Mouse (Mus musculus) CH12.LX (cell line): Measurements from ENCODE around the gene Arl2bp. TPM values are rescaled to one million over a fixed set of nuclear protein-coding genes. Genes with fewer than 3 reads are reported as not detected.

Experiments used
- DNase-seq: peaks from one replicate; pipeline ENCODE4 v3.0.0-alpha.2; 2013; ENCODE audit errors: extremely low read depth
- H3K27ac ChIP-seq: 2 replicates; pipeline ENCODE4 v1.5.1; 2012; ENCODE audit warnings: low read depth, mild to moderate bottlenecking, control low read depth, moderate library complexity; ENCODE audit not compliant: insufficient read depth
- H3K27me3 ChIP-seq: replicated peaks from 2 replicates; pipeline ENCODE3; 2012; ENCODE audit warnings: inconsistent platforms
- H3K36me3 ChIP-seq, 2 experiments: replicated peaks in 1 of 2; 2 replicates each; pipeline versions ENCODE3 to v1.6.1; 2012; ENCODE audit warnings: inconsistent platforms in 1 of 2, low read length in 1 of 2, mild to moderate bottlenecking in 1 of 2, mixed read lengths in 1 of 2, moderate library complexity in 1 of 2; ENCODE audit not compliant: control insufficient read depth in 1 of 2, insufficient read depth in 1 of 2
- H3K4me1 ChIP-seq, 2 experiments: 2 replicates each; pipeline ENCODE4 v1.6.1; 2012; ENCODE audit warnings: inconsistent platforms in 1 of 2, moderate library complexity in 1 of 2; ENCODE audit not compliant: insufficient read depth in 2 of 2, control insufficient read depth in 1 of 2
- H3K4me2 ChIP-seq: 2 replicates; pipeline ENCODE4 v1.6.1; 2012; ENCODE audit warnings: low read depth, mild to moderate bottlenecking, control low read depth; ENCODE audit not compliant: poor library complexity, insufficient read depth, severe bottlenecking
- H3K4me3 ChIP-seq, 3 experiments: fragments of 150-350 bp in 1 of 3; sonication (generic) in 1 of 3; replicated peaks in 1 of 3; 2 replicates each; pipeline versions ENCODE3 to v1.5.1; 2011 to 2012; ENCODE audit warnings: low read depth in 2 of 3, low read length in 2 of 3, mild to moderate bottlenecking in 2 of 3, moderate library complexity in 2 of 3, control low read depth in 1 of 3, improper control_type of control experiment in 1 of 3, inconsistent platforms in 1 of 3, mixed read lengths in 1 of 3; ENCODE audit not compliant: poor library complexity in 1 of 3
- H3K79me2 ChIP-seq: replicated peaks from 2 replicates; pipeline ENCODE4 v1.6.1; 2012; ENCODE audit warnings: mild to moderate bottlenecking, moderate library complexity; ENCODE audit not compliant: control insufficient read depth, poor library complexity, insufficient read depth, severe bottlenecking; ENCODE audit errors: extremely low read depth
- H3K9ac ChIP-seq: 2 replicates; pipeline ENCODE4 v1.6.1; 2012; ENCODE audit warnings: low read depth, mild to moderate bottlenecking, control low read depth, moderate library complexity; ENCODE audit not compliant: insufficient read depth
- H3K9me3 ChIP-seq: replicated peaks from 2 replicates; pipeline ENCODE3; 2012; ENCODE audit warnings: low read length, inconsistent platforms, mixed read lengths
- BHLHE40 ChIP-seq: IDR thresholded peaks from 2 replicates; pipeline ENCODE4 v1.6.1; 2011; ENCODE audit warnings: mild to moderate bottlenecking, low read depth, low read length, improper control_type of control experiment
- CHD2 ChIP-seq: IDR thresholded peaks from 2 replicates; pipeline ENCODE4 v1.6.1; 2011; ENCODE audit warnings: low read length, improper control_type of control experiment
- E2F4 ChIP-seq: IDR thresholded peaks from 2 replicates; pipeline ENCODE4 v1.6.1; 2011; ENCODE audit warnings: low read depth, low read length, improper control_type of control experiment; ENCODE audit not compliant: insufficient replicate concordance
- ELF1 ChIP-seq: IDR thresholded peaks from 2 replicates; pipeline ENCODE4 v1.6.1; 2014; ENCODE audit warnings: low read depth, mild to moderate bottlenecking, inconsistent platforms, low read length, improper control_type of control experiment
- EP300 ChIP-seq: IDR thresholded peaks from 2 replicates; pipeline ENCODE4 v1.6.1; 2011; ENCODE audit warnings: low read length, improper control_type of control experiment
- HCFC1 ChIP-seq: IDR thresholded peaks from 2 replicates; pipeline ENCODE4 v1.6.1; 2012; ENCODE audit warnings: low read depth, mild to moderate bottlenecking, inconsistent platforms, low read length, improper control_type of control experiment
- KAT2A ChIP-seq: IDR thresholded peaks from 2 replicates; pipeline ENCODE4 v1.6.1; 2012; ENCODE audit warnings: low read length, improper control_type of control experiment, inconsistent platforms; ENCODE audit not compliant: insufficient replicate concordance
- MAX ChIP-seq: IDR thresholded peaks from 2 replicates; pipeline ENCODE4 v1.6.1; 2011; ENCODE audit warnings: low read length, improper control_type of control experiment
- MAZ ChIP-seq: IDR thresholded peaks from 2 replicates; pipeline ENCODE4 v1.6.1; 2012; ENCODE audit warnings: low read depth, mild to moderate bottlenecking, inconsistent platforms, low read length, improper control_type of control experiment, moderate library complexity
- MEF2A ChIP-seq: IDR thresholded peaks from 2 replicates; pipeline ENCODE4 v1.6.1; 2014; ENCODE audit warnings: low read depth, mild to moderate bottlenecking, inconsistent platforms, low read length, improper control_type of control experiment, borderline replicate concordance
- MXI1 ChIP-seq: IDR thresholded peaks from 2 replicates; pipeline ENCODE4 v1.6.1; 2011; ENCODE audit warnings: mild to moderate bottlenecking, low read depth, low read length, improper control_type of control experiment
- MYC ChIP-seq: IDR thresholded peaks from 2 replicates; pipeline ENCODE4 v1.6.1; 2011; ENCODE audit warnings: low read depth, mild to moderate bottlenecking, improper control_type of control experiment, low read length
- POLR2A ChIP-seq: IDR thresholded peaks from 2 replicates; pipeline ENCODE4 v1.6.1; 2011; ENCODE audit warnings: low read depth, mild to moderate bottlenecking, improper control_type of control experiment, low read length
- POLR2AphosphoS2 ChIP-seq: IDR thresholded peaks from 2 replicates; pipeline ENCODE4 v1.6.1; 2011; ENCODE audit warnings: low read depth, low read length, improper control_type of control experiment
- SIN3A ChIP-seq: IDR thresholded peaks from 2 replicates; pipeline ENCODE4 v1.6.1; 2012; ENCODE audit warnings: low read length, improper control_type of control experiment, inconsistent platforms
- SMC3 ChIP-seq: IDR thresholded peaks from 2 replicates; pipeline ENCODE4 v1.6.1; 2011; ENCODE audit warnings: low read depth, low read length, improper control_type of control experiment
- TBP ChIP-seq: conservative IDR thresholded peaks from 2 replicates; pipeline ENCODE4 v1.6.1; 2011; ENCODE audit warnings: low read depth, low read length, improper control_type of control experiment
- TCF12 ChIP-seq: IDR thresholded peaks from 2 replicates; pipeline ENCODE4 v1.6.1; 2014; ENCODE audit warnings: low read depth, mild to moderate bottlenecking, inconsistent platforms, low read length, improper control_type of control experiment
- UBTF ChIP-seq: IDR thresholded peaks from 2 replicates; pipeline ENCODE4 v1.6.1; 2012; ENCODE audit warnings: low read depth, mild to moderate bottlenecking, inconsistent platforms, low read length, improper control_type of control experiment, moderate library complexity
- USF1 ChIP-seq: IDR thresholded peaks from 2 replicates; pipeline ENCODE4 v1.6.1; 2014; ENCODE audit warnings: low read depth, mild to moderate bottlenecking, inconsistent platforms, low read length, improper control_type of control experiment
- USF2 ChIP-seq: conservative IDR thresholded peaks from 2 replicates; pipeline ENCODE4 v1.6.1; 2011; ENCODE audit warnings: low read depth, low read length, improper control_type of control experiment
- ZKSCAN1 ChIP-seq: IDR thresholded peaks from 2 replicates; pipeline ENCODE4 v1.6.1; 2012; ENCODE audit warnings: low read depth, inconsistent platforms, low read length, improper control_type of control experiment, borderline replicate concordance
- ZMIZ1 ChIP-seq: IDR thresholded peaks from 2 replicates; pipeline ENCODE4 v1.6.1; 2012; ENCODE audit warnings: low read depth, mild to moderate bottlenecking, inconsistent platforms, low read length, improper control_type of control experiment
- ZNF384 ChIP-seq: IDR thresholded peaks from 2 replicates; pipeline ENCODE4 v1.6.1; 2012; ENCODE audit warnings: low read depth, low read length, improper control_type of control experiment, inconsistent platforms
- dilution Hi-C: fragments of 300-500 bp; cut with MboI; formaldehyde crosslinking; loops from 2 replicates; pipeline ENCODE4 v1.14.3; 2020; ENCODE audit warnings: low sequenced_read_pairs; ENCODE audit not compliant: extremely low pct_unique_long_range_greater_than_20kb, extremely low pct_ligation_motif_present
- in situ Hi-C: fragments of 300-500 bp; cut with MboI; formaldehyde crosslinking; loops from 3 replicates; pipeline ENCODE4 v1.14.3; 2019; ENCODE audit warnings: low sequenced_read_pairs, low pct_ligation_motif_present, low pct_unique_long_range_greater_than_20kb, mixed read lengths
- polyA plus RNA-seq: library from polyadenylated mRNA; unstranded; fragments of >175 nt; gene quantifications from 2 replicates; pipeline ENCODE4 v1.2.1, GENCODE M21; 2012; ENCODE audit warnings: low read depth; ENCODE audit not compliant: insufficient read length
- total RNA-seq, 2 experiments: library from RNA; depleted of rRNA; stranded (reverse); fragments of 300-350 nt in 1 of 2; fragments of >200 nt in 1 of 2; gene quantifications; 2 replicates each; pipeline ENCODE4 v1.2.3; 2012 to 2014

Arl2bp gene
- total and polyA plus RNA-seq, 3 experiments, result 24.8 to 107 (median 85.1) TPM

- Histone ChIP-seq H3K9me3 (no peaks in the 10 kb centered on the region), H3K27me3 (peaks cover 27% of the 10 kb centered on the region), H3K27ac (no peak overlapping the region), H3K4me3 (peak overlapping the region in 2 of 3 experiments; percentile 35 to 43), H3K9ac (peak overlapping the region; percentile 8), H3K79me2 (no peaks in the 10 kb centered on the region; the same call in 1 of the 2 replicates), H3K4me2 (peak overlapping the region; percentile 70), H3K4me1 (peaks cover 11 to 30% of the 10 kb centered on the region in 2 experiments; a peak in 3 of 4 replicates), H3K36me3 (no peaks in the 10 kb centered on the region)
- TF ChIP-seq SIN3A (0 out of 2 replicates have a peak, but pooled peaks have one; percentile 23), ZNF384 (no peak), ELF1 (no peak; the same call in 1 of the 2 replicates), MYC (0 out of 2 replicates have a peak, but pooled peaks have one; percentile 2), UBTF (no peak), MAZ (no peak), SMC3 (no peak), E2F4 (no peak), USF2 (no peak), MEF2A (0 out of 2 replicates have a peak, but pooled peaks have one; percentile 8), USF1 (no peak)
- in situ Hi-C loops (loop anchor here (10.0 kb wide), 3 partner anchors 100 to 360 kb away; no protein-coding TSS in a partner anchor), dilution Hi-C loops (no loop called here)
- no peak for DNase-seq
Measured at GRCm38 (mm10) chr8:94694701-94695100, 28.3 kb downstream of the Arl2bp start.

DNA sequence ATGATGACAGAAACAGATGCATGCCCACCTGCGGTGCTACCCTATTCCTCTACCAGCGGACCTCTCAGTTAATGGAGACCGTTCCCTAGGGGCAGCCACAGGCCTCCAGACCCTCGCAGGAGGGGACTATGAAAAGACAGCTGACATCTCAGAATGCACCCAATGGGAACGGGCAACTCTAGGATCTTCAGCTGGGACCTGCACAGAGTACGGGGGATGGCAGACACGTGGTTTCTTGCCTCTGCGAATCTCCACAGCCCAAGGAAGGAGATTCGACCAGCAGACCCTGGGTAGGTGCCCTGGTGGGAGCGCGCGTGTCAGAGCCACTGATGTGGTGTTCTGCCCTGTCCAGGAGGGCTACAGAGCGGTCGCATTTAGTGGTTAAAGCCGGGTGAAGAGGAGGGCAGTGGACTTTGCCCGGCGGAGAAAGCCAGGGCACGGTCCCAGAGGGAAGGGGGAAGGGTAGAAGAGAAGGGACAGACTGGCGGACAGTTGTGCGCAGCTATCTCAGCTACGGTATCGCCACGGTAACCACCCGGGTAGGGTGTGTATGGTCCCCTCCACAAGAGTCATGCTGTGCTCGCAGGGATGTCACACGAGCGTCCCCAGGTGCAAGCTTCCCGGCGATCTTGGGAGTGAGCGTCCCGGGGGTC, 29.1 kb downstream of the Arl2bp start:
- H3K9me3 ChIP-seq, result no peaks in the 10 kb centered on the region
- H3K27me3 ChIP-seq, result peaks cover 27% of the 10 kb centered on the region
- no peaks in the 10 kb centered on the region; the same call in 1 of the 2 replicates for H3K79me2 ChIP-seq
- dilution Hi-C loops, result no loop called here
- TF ChIP-seq MYC (peak; percentile 61; the same call in 1 of the 2 replicates), SIN3A (no peak), MAX (peak; percentile 59; the same call in 1 of the 2 replicates), POLR2A (no peak), ZNF384 (no peak), TBP (no peak), BHLHE40 (0 out of 2 replicates have a peak, but pooled peaks have one; percentile 27), EP300 (no peak), TCF12 (no peak), CHD2 (0 out of 2 replicates have a peak, but pooled peaks have one; percentile 13), USF2 (no peak), KAT2A (no peak), USF1 (no peak), ZMIZ1 (no peak; the same call in 1 of the 2 replicates), POLR2AphosphoS2 (no peak), MEF2A (no peak), MXI1 (peak; percentile 88), ELF1 (no peak), HCFC1 (no peak), ZKSCAN1 (no peak)
- TF ChIP-seq, all 38 proteins: peak for 5
- no peak for DNase-seq
- Histone ChIP-seq H3K9ac (peak overlapping the region; percentile 8), H3K4me2 (peak overlapping the region; percentile 70), H3K36me3 (no peaks in the 10 kb centered on the region), H3K4me3 (peak overlapping the region; percentile 43 to 61 (median 61)), H3K4me1 (peaks cover 11 to 32% of the 10 kb centered on the region in 2 experiments; a peak in 3 of 4 replicates), H3K27ac (no peak overlapping the region)
- in situ Hi-C loops, result loop anchor here (10.0 kb wide), 3 partner anchors 101 to 361 kb away; no protein-coding TSS in a partner anchor
